Mouse (Mus musculus) urinary bladder, postnatal 10 days (tissue): ENCODE data around the gene E330014E10Rik.
"Not testable (repeated sequence)": the region's sequence is repeated elsewhere in the genome, so short reads cannot be mapped to it uniquely, and the experiment has no call there.

Source experiments
- DNase-seq: peaks from one replicate; pipeline ENCODE4 v3.0.0; 2022; ENCODE audit warnings: low spot score

Gene E330014E10Rik

DNA sequence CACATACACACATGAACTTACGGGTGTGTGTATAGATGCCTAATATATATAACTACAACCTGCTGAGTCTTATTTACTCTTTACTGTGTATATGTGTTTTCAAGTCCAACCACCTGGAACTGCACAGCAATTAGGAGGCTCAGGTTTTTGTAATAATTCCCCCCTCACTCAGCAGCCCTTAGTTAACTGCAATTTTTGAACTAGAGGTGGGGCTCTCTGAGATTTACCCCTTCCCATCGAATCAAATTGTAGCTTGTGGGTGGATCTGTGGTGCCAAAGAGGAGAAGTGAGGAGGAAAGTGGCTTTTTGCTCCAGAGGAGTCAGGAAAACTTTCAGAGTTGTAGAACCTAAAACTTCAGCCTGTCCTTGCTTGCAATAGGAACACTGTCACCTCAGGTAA, at the start of gene E330014E10Rik:
TSS of gene E330014E10Rik (plus strand) at position 301 of the 400 bp plus-strand sequence.
- DNase-seq, result not testable (repeated sequence)

DNA sequence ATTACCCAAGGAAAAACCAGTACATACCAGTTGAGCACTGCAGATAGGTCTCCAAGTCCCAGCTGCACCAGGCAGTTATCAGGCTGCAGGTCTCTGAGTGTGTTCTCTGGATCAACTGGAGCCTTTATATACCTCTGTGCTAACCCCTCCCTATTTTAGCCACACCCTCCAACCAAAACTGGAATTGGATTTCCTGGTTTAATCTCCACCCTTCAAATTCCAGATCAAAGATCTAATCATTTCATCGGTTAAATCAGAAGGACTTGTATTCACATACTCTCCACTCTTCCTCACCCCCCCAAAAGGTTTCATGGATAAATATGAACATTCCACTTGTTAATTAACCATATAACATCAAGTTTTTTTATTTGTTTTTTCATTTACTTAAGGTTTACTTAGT, 39.7 kb upstream of the E330014E10Rik start, which contains the start of gene Gm7978:
TSS of gene Gm7978 (minus strand) at position 101 of the 400 bp plus-strand sequence.
- not testable (repeated sequence) for DNase-seq

DNA sequence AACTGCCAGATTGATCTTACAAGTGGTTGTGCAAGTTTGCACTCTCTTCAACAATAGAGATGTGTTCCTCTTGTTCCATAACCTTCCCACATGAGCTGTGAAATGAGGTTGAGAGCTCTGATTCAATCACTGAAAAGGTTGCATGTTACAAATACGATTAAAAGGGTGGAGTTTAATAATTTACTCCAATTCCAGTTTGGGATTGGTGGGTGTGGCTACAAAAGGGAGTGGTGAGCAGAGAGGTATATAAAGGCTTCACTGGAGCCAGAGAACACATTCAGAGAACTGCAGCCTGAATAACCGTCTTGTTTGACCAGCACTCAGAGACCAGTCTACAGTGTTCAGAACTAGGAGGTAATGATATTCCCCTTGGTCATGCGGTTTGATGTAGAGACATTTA, 34.1 kb upstream of the E330014E10Rik start, which contains the start of gene Gm7982:
TSS of gene Gm7982 (plus strand) at position 301 of the 400 bp plus-strand sequence.
- not testable (repeated sequence) for DNase-seq

DNA sequence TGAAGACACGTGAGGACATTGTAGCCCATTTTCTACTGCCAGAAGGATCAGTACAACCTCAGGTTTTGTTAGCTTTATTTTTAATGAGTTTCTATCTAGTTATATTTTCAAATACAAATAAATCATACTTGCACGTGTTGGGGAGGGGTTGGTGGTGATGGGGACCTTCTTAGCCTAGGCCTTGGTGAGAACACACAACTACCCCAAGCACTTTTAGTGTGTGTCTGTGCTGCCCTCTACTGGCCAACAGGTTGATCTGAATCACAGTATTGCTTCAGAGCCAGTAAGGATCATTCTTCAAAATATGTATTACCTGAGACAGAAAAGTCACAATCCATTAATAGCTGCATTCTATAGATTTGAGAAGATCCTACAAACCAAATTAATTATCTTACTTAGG, 35.1 kb downstream of the E330014E10Rik start:
- not testable (repeated sequence) for DNase-seq

DNA sequence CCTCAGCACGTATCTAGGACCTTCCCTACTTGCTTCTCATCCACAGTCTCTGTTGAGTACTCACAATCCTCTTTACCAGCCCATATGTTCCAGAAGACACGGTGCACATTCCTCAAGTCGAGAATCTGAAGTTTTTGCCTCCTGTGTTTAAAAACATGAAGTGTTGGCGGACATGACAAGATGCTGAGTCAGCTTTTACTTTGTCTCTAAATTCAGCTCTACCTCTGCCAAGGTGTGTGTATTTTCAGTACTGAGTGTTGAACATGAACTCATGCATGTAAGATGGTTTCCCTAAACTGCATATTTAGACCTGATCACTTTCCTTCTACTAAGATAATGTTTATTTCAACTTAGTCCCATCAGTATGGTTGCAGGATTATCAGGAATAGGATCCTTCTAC, 60.8 kb downstream of the E330014E10Rik start:
- no peak for DNase-seq

DNA sequence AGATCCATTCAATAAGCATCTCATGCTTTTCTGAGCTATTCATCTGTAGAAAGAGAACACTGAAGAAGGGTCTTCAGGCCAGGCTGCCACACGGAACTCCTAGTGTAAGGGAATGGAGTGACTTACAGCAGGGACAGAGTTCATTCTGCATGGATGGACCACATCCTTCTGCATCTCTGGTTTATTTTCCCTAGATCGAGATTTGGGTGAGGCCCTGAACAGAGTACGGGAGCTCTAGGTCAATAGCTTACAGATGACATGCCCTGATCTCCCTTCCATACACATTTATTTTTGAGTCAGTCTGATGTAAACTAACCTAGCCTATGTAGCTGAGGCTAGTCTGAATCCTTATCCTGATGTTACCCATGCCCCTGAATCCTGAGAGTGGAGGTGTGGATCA, 78.2 kb downstream of the E330014E10Rik start:
- no peak for DNase-seq
